Mouse (Mus musculus): ENCODE measurements at regions not wholly inside any gene's neighbourhood (a gene's known extent, or its start where the extent isn't known, plus 50 kb on each side); places are given as distances from the start of the nearest gene placed in this dataset.

- no peak for DNase-seq (ENCODE audit: low spot score in 2 of 2)
Measured at GRCm38 (mm10) chr6:148600934-148601333, 156.7 kb upstream of the Tmtc1 start.

GRCm38 (mm10) chr6:148599473-148599872 lies 155.3 kb upstream of the Tmtc1 start:
- DNase-seq (ENCODE audit: low spot score in 2 of 2): no peak

DNA sequence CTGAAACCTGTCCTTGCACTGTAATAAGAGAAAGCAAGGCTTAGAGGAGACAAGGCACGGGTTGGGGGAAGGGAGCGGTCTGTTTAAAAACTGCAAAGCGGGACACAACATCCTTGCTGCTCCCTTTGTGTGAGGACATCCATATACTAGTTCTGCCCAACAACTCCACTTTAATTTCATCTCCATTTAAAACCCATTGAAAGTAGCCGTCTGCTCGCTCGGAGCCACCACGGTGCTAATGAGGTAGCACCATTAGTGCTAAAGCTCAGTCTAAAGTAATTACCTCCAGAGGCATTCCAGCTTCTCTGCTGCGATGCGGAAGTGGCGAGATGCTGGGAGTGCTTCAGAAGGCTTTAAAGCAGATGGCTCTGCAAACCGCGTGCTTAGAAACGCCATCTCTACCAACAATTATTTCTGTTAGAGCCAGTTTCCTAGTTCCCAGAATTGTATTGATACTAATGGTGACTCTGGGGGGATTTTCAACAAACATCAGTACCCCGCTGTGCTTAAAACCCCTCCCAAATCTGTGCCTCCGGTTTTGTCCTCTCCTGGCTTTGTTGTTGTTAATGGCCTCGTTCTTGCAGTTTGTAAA lies 154.7 kb upstream of the Tmtc1 start:
- DNase-seq (ENCODE audit: low spot score in 2 of 2): no peak

GRCm38 (mm10) chr6:148595009-148595770 lies 151.0 kb upstream of the Tmtc1 start:
- DNase-seq (ENCODE audit: low spot score in 2 of 2): no peak

- DNase-seq (ENCODE audit: low spot score in 2 of 2): no peak
Measured at GRCm38 (mm10) chr6:148588971-148589370, 144.8 kb upstream of the Tmtc1 start.

- no peak for DNase-seq (ENCODE audit: low spot score in 2 of 2)
Measured at GRCm38 (mm10) chr6:148586439-148587321, 142.5 kb upstream of the Tmtc1 start.

DNA sequence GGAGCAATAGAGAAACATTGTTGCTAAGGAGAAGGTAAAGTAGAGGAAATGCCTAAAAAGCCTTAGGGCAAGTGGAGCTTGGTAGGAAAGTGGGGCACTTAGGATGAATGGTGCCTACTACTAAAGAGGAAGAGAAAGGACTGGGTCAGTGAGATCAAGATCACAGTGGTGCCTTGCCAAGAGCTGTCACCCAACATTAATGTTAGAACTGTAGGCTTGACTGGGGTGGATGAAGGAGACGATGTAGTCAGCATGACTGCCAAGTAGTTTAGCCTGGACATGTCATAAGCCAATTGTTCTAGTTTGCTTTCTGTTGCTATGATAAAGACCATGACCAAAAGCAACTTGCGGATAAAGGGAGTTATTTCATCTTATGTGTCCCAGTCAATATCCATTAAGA lies 139.9 kb upstream of the Tmtc1 start:
- no peak for DNase-seq (ENCODE audit: low spot score in 2 of 2)

DNA sequence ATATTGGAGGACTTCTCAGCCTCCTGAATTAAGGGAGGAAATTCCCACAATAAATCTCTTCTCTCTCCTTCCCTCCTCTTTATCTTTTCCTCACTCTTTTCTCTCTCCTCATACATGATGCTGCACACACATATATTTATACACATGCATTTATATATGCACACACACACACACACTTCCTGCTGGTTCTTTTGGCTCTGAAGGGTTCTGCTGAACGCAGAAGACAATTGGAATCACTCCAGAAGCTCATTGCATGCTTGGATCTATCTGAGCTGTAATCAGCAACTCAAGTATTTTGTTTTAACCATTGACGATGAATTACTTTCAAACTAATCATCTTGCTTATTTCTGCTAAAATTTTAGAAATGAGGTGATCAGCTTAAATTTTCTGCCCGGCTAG lies 134.1 kb upstream of the Tmtc1 start:
- DNase-seq (ENCODE audit: low spot score in 2 of 2): no peak

- no peak for DNase-seq (ENCODE audit: low spot score in 2 of 2)
Measured at GRCm38 (mm10) chr6:148577663-148578062, 133.5 kb upstream of the Tmtc1 start.

DNA sequence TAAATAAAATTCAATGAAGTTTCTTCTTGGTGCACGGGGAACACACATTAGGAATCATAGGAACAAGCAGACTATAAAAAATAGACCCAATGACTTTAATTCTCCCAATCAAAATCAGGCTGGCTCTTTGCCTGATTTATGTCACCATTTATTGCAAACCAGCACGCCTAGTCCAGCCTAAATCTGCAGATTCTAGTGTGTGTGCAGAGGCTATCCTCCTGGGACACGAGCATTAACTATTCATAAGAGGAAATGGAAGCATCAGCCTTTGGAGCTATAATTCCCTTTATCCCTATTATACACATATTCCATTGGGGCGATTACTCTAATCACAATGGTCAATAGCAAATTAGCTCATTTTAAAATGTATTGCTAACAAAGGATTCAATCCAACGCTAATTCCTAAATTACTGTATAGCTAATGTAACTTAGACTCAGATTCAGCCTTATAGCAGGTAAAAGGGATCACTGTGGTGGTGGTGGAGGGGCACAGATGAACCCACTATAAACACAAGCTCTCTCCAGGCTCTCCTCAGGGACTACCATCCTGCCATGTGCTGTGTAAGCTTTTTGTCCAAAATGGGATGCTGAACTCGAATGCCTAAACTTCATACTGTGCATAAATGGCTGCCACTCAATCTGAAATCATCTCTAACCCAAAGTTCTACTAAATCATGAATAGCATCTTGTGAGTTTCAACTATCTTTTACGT lies 130.7 kb upstream of the Tmtc1 start:
- DNase-seq (ENCODE audit: low spot score in 2 of 2): no peak

DNA sequence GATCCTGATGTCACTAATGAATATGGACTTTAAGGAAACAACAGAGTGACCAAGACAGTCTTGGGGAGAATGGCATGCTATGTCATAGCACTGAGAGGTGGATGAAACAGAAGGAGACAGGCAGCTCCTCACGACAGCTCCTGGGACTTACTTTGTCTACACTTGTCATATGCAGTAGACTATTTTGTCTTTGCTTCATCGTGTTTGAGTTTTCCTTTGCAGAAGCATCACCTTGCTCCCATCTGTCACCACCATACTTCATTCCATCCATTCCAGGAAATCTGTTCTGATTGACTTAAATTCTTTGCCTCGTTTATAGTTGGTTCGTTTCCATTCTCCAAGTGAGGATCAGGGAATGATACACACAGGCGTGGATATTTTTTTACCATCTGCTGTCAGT lies 128.0 kb upstream of the Tmtc1 start:
- no peak for DNase-seq (ENCODE audit: low spot score in 2 of 2)

- DNase-seq (ENCODE audit: low spot score in 2 of 2): no peak
Measured at GRCm38 (mm10) chr6:148571651-148572050, 127.5 kb upstream of the Tmtc1 start.

DNA sequence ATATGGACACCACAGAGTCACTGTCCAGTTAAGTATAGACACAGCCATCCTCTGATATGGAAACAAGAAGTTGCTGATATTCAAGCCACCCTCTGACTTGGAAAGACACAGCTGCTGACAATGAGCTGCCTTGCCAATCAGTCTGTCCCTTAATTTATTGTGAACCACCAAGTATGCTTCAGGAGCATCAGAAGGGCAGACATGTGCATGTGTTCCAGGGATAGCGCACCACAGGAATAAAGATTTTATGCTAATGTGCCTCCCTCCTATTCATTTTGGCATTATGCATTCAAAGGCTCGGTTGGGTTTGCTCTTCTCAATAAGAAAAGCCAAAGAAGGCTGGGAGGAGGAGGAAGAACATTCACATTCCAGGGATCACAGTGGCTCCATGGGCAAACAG lies 120.0 kb upstream of the Tmtc1 start:
- DNase-seq (ENCODE audit: low spot score in 2 of 2): no peak

- DNase-seq (ENCODE audit: low spot score in 2 of 2): no peak
Measured at GRCm38 (mm10) chr6:148562206-148562708, 118.1 kb upstream of the Tmtc1 start.

DNA sequence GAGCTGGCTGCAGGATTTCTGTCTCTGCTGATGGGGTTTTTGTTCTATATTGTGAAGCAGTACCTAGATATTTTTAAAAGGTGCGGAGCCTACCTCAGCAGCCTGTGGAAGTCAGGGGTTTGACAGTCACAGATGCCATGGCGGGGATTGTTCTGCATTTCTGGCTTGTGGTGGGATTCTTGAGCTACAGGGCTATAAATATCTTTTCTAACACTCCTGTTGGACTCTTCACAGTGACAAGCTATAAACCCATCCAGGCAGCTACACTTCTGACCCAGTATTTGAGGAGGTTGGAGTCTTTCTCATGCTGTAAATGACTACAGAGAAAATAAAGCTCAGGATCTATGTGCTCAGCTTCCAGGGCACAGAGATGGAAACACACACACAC lies 112.3 kb upstream of the Tmtc1 start:
- no peak for DNase-seq (ENCODE audit: low spot score in 2 of 2)

- DNase-seq (ENCODE audit: low spot score in 2 of 2): no peak
Measured at GRCm38 (mm10) chr6:148555651-148556483, 111.7 kb upstream of the Tmtc1 start.

DNA sequence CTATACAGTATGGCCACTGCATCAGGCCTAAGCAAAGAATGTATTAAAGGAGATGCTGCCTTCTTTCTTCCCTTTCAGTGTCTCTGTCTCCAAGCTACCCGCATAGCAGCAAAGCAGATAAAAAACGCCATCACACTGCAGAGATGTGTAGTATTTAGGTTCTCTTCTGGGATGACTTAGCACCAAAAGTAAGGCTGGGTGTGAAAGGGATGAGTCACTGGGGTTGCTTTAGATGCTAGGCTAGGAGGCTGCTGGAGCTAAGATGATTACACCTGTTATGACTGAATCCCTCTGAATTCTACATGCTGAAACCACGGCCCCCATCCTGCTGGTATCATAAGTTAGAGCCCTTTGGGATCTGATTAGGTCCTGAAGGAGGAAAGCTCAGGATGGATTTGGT lies 110.3 kb upstream of the Tmtc1 start:
- DNase-seq (ENCODE audit: low spot score in 2 of 2): no peak

GRCm38 (mm10) chr6:148553616-148554015 lies 109.4 kb upstream of the Tmtc1 start:
- DNase-seq (ENCODE audit: low spot score in 2 of 2): no peak

DNA sequence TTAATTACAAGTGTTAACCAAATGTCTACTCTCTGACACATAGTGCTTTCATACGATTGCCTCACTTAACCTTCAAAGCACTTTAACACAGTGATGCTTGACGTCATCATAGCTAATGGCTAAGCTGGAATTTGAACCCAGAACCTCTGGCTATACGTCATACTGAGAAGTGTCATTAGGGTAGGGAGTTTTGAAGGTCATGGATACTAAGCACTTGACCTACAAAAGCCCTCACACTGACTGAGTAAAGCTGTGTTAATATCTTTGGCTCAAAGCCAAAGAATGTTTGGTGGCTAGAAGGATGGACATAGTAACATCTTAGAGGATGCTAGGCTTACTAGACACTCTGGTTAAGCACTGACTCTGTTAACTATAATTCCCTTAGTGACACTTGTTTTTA lies 106.9 kb upstream of the Tmtc1 start:
- no peak for DNase-seq (ENCODE audit: low spot score in 2 of 2)

- DNase-seq (ENCODE audit: low spot score in 2 of 2): no peak
Measured at GRCm38 (mm10) chr6:148548138-148548778, 104.1 kb upstream of the Tmtc1 start.

Data from spleen, postnatal 10 days (tissue).